Mouse (Mus musculus) adrenal gland, postnatal 25 days (tissue): ENCODE measurements around the gene Ttc41. TPM values are rescaled to one million over a fixed set of nuclear protein-coding genes. Genes with fewer than 3 reads are reported as not detected.

Experiments
- DNase-seq: peaks from one replicate; pipeline ENCODE4 v3.0.0; 2021; ENCODE audit warnings: mixed read lengths
- microRNA-seq, 2 experiments: library from miRNA; unstranded; fragments of <30 nt; microRNA quantifications; one replicate each; pipeline ENCODE4 v1.2.0; 2021
- total RNA-seq: library from RNA; stranded (reverse); gene quantifications from 2 replicates; pipeline ENCODE4 v1.2.3, GENCODE M21; 2021

Gene Ttc41
- total RNA-seq, 1 experiment from 2014 or later: 3.3 TPM

GRCm38 (mm10) chr10:86825871-86826522 is 120.4 kb downstream of the Ttc41 start:
- peak; percentile 55 for DNase-seq

Small RNAs within 50 kb of the gene (microRNA-seq; reads per million reads assigned to microRNA genes)
- gene Gm25745: 1.4 to 4.3 reads per million in 2 experiments

Other genes starting within 250 kb of the Ttc41 start
- gene Syn3, start 206.9 kb upstream of the Ttc41 start, total RNA-seq: 3.4 and 5.2 TPM in 2 replicates
- 563 and 663 TPM in 2 replicates for gene Hsp90b1, start 302 bp upstream of the Ttc41 start, total RNA-seq
- gene Gm49358, start 58.2 kb downstream of the Ttc41 start, total RNA-seq: 9.5 and 10.1 TPM in 2 replicates
- gene Nt5dc3, start 73.2 kb downstream of the Ttc41 start, total RNA-seq: 37.0 and 43.7 TPM in 2 replicates